8 mouse cellular contexts compared by ENCODE assay signal in genomic region chr10:19613111-19613753, GRCm38 (mm10). TPM values are rescaled to one million over a fixed set of nuclear protein-coding genes. Genes with fewer than 3 reads are reported as not detected.
DNase-seq lines count a peak whose midpoint lies in the region; ATAC-seq lines count a peak whose summit lies in the region.

No protein-coding gene starts in this region.

- WGBS in embryonic facial prominence, embryonic 12.5 days = 45% methylated on average over 7 of the region's 7 CpGs
- 67% methylated on average over 7 of the region's 7 CpGs for WGBS in neural tube, embryonic 13.5 days

- H3K36me3 ChIP-seq in embryonic facial prominence, embryonic 12.5 days = 0 out of 2 replicates have a peak, but pooled peaks cover 9% of the 10 kb centered on the region
- peaks cover 4% of the 10 kb centered on the region; the same call in 1 of the 2 replicates for H3K36me3 ChIP-seq in neural tube, embryonic 13.5 days

- H3K4me1 ChIP-seq in embryonic facial prominence, embryonic 12.5 days = peaks cover 9% of the 10 kb centered on the region; the same call in 1 of the 2 replicates
- no peaks in the 10 kb centered on the region for H3K4me1 ChIP-seq in neural tube, embryonic 13.5 days (replicated peaks)

- no peak overlapping the region for H3K4me2 ChIP-seq in embryonic facial prominence, embryonic 12.5 days (replicated peaks)
- H3K4me2 ChIP-seq in neural tube, embryonic 13.5 days = no peak overlapping the region

- H3K27me3 ChIP-seq in embryonic facial prominence, embryonic 12.5 days = no peaks in the 10 kb centered on the region
- H3K27me3 ChIP-seq in neural tube, embryonic 13.5 days = no peaks in the 10 kb centered on the region

- peak overlapping the region; percentile 32 for H3K27ac ChIP-seq in embryonic facial prominence, embryonic 12.5 days
- H3K27ac ChIP-seq in neural tube, embryonic 13.5 days (replicated peaks) = 0 out of 2 replicates have a peak overlapping the region, but pooled peaks have one; percentile 46

- H3K9ac ChIP-seq in embryonic facial prominence, embryonic 12.5 days = no peak overlapping the region
- no peak overlapping the region for H3K9ac ChIP-seq in neural tube, embryonic 13.5 days

- H3K4me3 ChIP-seq in embryonic facial prominence, embryonic 12.5 days = no peak overlapping the region
- no peak overlapping the region for H3K4me3 ChIP-seq in neural tube, embryonic 13.5 days

- ATAC-seq in embryonic facial prominence, embryonic 12.5 days (ENCODE audit: insufficient number of reproducible peaks, insufficient read depth, low FRiP score, low TSS enrichment) = no peak
- no peak for ATAC-seq in neural tube, embryonic 13.5 days (ENCODE audit: low read depth)

- intact Hi-C loops in gastrocnemius, postnatal 14 days (cut with DNase I; ENCODE audit: low total_unique reads) = no loop called here

- H3K9me3 ChIP-seq in embryonic facial prominence, embryonic 12.5 days = no peaks in the 10 kb centered on the region
- no peaks in the 10 kb centered on the region for H3K9me3 ChIP-seq in neural tube, embryonic 13.5 days

- peak; percentile 51 for DNase-seq in gastrocnemius, adult 18-20 months (ENCODE audit: low spot score)
- DNase-seq in gastrocnemius, postnatal 14 days = no peak
- DNase-seq in kidney, postnatal 14 days = peak; percentile 21
- no peak for DNase-seq in right cerebral cortex, adult 2 months (ENCODE audit: low spot score in 2 of 2)
- DNase-seq in retina, embryonic 14.5 days (ENCODE audit: low spot score) = no peak
- DNase-seq in embryo, embryonic 10.5 days (ENCODE audit: low spot score) = no peak

RNA-seq across cellular contexts. Expression of gene Il22ra2, which starts 8.6 kb away (rescaled TPM):
- not detected for total RNA-seq in gastrocnemius, adult 18-20 months (2021)
- not detected for total RNA-seq in gastrocnemius, postnatal 14 days (2021)
- not detected in 2 replicates for polyA plus RNA-seq in embryonic facial prominence, embryonic 12.5 days (2016; fragmentation: Nextera tagmentation; extraction: Ambion mirVana)
- not detected in 2 replicates for polyA plus RNA-seq in neural tube, embryonic 13.5 days (2015; fragmentation: Nextera tagmentation; extraction: Ambion mirVana)

RNA-seq across cellular contexts. Expression of gene Ifngr1, which starts 21.5 kb away (rescaled TPM):
- 10 to 100 TPM; 24.2 to 25.6 TPM for total RNA-seq in gastrocnemius, adult 18-20 months (2021)
- total RNA-seq in gastrocnemius, postnatal 14 days (2021) = 10 to 100 TPM; 30.3 to 46.9 TPM
- 31.0 and 33.5 TPM in 2 replicates for polyA plus RNA-seq in embryonic facial prominence, embryonic 12.5 days (2016; fragmentation: Nextera tagmentation; extraction: Ambion mirVana)
- polyA plus RNA-seq in neural tube, embryonic 13.5 days (2015; fragmentation: Nextera tagmentation; extraction: Ambion mirVana) = 23.9 and 27.1 TPM in 2 replicates

Comparison
In these comparisons a context has a peak if more than half of its experiments do, and no peak if none do; other contexts are left out.
1. DNase-seq: peak in gastrocnemius, adult 18-20 months (single experiment) and kidney, postnatal 14 days (single experiment); none in gastrocnemius, postnatal 14 days (single experiment), right cerebral cortex, adult 2 months (0 of 2), retina, embryonic 14.5 days (single experiment) and embryo, embryonic 10.5 days (single experiment).